Mouse (Mus musculus) CD8-positive naive resting alpha-beta T cell, adult 2 months (primary cell): ENCODE data around the gene Sart1.
"Not testable (repeated sequence)": the region's sequence is repeated elsewhere in the genome, so short reads cannot be mapped to it uniquely, and the experiment has no call there.

Experiments used
- DNase-seq, 2 experiments: peaks; one replicate each; pipeline ENCODE4 v3.0.0; 2022; ENCODE audit warnings: low read depth in 2 of 2, low spot score in 2 of 2

Sart1 gene

DNA sequence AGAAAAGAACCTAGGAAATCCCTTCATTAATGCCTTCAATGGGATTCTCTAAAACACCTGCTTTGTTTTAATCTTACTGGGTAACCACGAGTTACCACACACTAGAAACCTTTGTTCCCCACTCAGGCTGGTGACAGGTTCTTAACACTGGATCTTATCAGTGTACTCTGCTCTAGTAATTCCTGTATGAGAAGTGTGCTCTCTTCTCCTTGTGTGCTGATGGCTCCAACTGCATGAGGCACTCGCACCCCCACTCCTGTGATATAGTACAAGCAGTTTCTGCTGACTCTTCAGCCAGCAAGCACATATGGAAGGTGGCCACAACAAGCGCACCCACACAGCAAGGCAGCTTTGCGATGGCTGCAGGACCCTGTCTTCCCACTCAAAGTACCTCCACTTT is 14.3 kb downstream of the Sart1 start:
- no peak for DNase-seq

- no peak for DNase-seq
These were observed 15.8 kb downstream of the Sart1 start for GRCm38 (mm10) chr19:5372724-5373123.

DNA sequence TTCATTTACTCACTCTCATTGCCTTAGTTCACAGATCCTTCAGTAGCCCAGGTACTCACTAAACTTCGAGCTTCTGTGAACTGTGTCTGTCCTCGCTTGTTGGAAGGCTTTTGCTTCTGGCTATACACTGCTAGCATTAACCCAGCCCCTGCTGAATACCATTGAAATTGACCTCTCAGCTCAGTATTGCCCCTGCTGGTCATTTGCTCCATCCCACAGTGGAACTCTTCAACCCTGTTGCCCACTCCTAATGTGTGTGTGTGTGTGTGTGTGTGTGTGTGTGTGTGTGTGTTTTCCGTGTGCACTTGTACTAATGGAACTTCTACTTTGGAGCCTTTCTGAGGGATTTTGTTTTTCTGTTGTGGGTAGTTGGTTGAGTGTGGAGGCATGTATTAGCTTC is 17.6 kb downstream of the Sart1 start:
- DNase-seq = no peak

DNA sequence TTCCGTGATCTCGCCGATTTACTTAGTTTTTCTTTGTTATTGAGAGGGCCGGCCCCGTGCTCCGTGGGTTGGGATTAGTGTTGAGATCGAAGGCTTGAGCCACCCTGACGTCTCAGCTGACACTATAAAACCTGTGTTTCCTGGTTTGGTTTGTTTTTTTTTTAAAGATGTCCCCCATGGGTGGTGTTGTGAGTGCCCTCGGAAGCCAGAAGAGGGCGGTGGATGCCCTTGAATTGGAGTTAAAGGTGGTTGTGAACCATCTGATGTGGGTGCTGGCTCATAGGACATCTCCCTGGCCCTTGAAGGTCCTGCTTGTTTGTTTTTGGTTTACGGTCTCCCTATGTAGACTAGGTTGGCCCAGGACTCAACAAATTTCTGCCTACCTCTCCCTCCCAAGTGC is 21.0 kb downstream of the Sart1 start:
- DNase-seq = peak in 1 of 2 experiments; percentile 41

DNA sequence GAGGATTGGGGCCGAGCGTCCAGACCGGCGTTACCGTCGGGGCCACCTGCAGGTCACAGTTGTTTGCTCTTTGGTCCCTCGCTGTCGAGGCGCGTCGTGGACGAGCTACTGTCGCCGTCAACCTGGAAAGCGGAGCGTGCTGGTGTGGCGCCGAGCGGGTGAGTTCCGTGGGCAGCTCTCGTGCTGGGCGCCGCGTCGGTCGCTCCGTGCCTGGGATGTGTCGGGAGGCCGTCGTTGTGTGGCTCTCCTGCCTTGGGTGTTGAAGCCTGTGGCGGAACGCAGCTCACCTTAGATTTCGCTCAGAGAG is 21.5 kb downstream of the Sart1 start, which contains the start of gene Banf1:
Gene Banf1, minus strand, starts transcription at position 116 of the 307 bp plus-strand sequence.
- no peak for DNase-seq

DNA sequence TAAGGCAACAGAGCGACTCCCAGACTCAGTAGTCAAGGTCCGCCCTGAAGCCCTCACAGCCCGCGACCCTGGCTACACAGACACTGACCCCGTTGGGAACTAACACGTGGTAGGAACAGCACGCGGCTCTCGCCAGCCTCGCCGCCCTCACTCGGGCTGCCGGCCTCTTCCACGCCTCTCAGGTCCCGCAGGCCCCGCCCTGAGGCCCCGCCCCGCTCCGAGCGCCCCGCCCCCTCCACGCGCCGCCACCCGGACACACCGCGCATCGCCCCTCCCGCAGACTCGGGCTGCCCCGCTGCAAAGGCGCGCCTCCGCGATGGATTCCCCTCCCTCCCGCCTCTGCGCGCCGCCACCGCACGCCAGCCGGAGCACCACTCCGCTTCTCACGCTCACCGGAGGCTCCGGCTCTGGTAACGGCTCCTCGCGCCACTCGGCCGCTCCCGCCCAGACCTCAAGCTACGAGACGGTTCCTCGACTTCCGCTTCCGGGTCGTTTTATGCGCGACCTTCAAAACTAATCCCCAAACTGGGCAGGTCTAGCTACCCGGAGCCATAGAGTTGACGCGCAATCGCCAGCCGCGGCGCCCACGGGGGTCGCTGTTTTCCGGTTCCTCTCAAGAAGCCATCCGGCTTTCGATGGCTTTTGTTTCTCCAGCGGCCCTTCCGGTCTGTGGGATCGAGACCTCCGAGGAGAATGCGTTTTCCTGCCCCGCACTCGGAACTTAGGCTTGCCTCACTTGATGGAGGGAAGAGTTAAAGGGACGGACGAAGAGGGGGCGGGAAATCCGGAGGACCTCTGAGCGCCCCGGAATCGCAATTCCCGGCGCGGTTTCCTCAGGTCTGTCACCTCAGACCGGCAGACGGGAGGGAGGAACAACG is 22.1 kb downstream of the Sart1 start, which contains the start of gene Eif1ad:
Gene Eif1ad, plus strand, starts transcription at position 567 of the 878 bp plus-strand sequence.
- DNase-seq = peak; percentile 91 to 94

- DNase-seq = no peak
These were observed 22.8 kb downstream of the Sart1 start for GRCm38 (mm10) chr19:5365751-5366150.

DNA sequence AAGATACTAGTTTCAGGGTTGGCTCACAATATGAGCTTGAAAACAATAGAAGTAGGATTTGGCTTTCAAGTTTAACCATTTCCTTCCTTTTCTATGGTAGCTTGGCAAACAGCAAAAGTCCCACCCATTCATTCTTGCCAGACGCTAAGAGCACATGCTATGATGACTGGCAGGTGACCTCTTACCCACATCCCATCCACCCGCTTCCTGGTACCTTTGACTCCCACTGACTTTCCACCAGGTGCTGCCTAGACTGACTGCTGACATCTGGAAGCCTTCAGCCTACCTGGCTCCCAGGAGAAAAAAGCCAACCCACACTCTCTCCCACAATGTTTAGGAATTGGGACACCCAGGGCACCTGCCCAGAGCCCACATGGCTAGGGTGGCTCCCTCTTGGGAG is 24.4 kb downstream of the Sart1 start:
- DNase-seq = no peak

GRCm38 (mm10) chr19:5362186-5362585 is 26.3 kb downstream of the Sart1 start:
- no peak for DNase-seq

GRCm38 (mm10) chr19:5356080-5356479 is 32.4 kb downstream of the Sart1 start:
- no peak for DNase-seq

DNA sequence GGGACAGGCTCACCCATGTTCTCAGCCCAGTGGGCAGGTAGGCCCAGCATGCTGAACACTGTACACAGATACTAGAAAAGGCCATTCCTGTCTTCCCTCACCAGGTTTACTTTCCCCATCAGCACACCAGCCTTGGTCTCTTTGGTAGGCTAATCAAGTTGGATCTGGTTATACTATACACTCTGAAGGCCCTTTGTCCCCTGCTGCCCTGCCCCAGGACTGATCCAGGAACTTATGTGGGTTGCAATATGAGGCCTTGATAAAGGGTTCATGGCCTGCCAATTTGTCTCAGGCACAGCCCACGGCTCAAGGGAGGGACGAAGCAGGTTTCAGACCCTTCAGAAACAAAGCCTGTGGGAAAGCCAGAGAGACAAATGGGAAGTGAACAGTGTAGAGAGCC is 34.9 kb downstream of the Sart1 start:
- no peak for DNase-seq

- DNase-seq = not testable (repeated sequence)
These were observed 39.0 kb downstream of the Sart1 start, which contains the start of gene Cst6 for GRCm38 (mm10) chr19:5349502-5349873. TSS of gene Cst6 (minus strand) at chr19:5349574.

- DNase-seq = peak in 1 of 2 experiments; percentile 37
These were observed 39.7 kb downstream of the Sart1 start for GRCm38 (mm10) chr19:5348526-5349501.

DNA sequence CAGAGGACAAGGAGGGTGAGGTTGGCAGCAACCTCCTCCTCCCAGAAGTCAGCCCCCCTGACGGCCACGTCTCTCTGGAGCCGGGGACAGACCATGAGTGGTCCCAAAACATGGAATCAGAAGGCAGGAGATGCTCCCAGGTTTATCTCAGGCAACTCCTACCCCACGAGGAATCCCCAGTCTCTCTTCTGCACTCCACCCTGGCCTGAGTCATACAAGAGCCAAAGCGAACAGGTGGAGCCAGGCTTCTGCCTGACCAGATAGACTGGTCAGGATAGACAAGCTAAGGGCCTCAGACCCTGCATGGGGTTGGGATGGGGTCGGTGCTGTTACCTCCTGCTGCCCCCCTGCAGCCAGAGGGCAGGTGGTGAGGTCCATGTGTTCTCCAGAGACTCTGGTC is 40.4 kb downstream of the Sart1 start:
- no peak for DNase-seq

GRCm38 (mm10) chr19:5345297-5346131 is 43.0 kb downstream of the Sart1 start:
- no peak for DNase-seq

GRCm38 (mm10) chr19:5341360-5341759 is 47.1 kb downstream of the Sart1 start:
- no peak for DNase-seq

DNA sequence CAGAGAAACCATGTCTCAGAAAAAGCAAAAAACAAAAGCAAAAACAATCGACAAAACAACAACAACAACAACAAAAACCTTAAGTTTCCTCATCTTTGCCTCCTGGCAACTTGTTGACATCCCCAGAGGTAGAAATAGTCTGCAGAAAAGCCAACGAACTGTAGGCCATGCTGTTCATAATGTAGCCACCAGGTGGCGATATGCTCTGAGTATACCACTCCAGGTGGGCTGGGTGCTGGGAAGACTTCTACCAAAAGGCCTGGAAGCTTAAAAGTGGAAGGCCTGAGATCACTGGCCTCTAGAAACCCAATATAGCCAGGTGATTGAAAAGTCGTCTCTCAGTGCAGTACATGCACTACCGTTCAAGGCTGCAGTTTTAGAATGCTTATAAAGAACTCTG is 50.5 kb downstream of the Sart1 start:
- peak; percentile 66 to 76 for DNase-seq

DNA sequence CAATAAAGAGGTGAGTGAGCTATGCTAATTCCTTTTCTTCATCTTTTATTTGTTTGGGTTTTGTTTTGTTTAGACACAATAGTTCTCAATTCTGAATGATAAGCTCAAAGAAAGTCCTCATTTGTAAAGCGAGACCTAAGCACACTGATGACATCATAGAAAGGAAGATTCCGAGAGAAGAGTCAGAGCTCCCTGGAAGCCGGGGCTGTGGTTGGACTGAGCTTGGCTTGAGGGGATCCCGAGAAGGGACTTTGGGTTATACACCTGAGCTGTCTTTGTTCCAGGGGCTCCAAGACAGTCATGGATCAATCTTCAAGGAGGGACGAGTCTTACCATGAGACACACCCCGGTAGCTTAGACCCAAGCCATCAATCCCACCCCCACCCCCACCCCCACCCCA is 53.1 kb downstream of the Sart1 start, which contains the start of gene Catsper1:
Gene Catsper1, plus strand, starts transcription at position 301 of the 400 bp plus-strand sequence.
- no peak for DNase-seq

- DNase-seq = no peak
These were observed 53.8 kb downstream of the Sart1 start for GRCm38 (mm10) chr19:5334741-5335140.

DNA sequence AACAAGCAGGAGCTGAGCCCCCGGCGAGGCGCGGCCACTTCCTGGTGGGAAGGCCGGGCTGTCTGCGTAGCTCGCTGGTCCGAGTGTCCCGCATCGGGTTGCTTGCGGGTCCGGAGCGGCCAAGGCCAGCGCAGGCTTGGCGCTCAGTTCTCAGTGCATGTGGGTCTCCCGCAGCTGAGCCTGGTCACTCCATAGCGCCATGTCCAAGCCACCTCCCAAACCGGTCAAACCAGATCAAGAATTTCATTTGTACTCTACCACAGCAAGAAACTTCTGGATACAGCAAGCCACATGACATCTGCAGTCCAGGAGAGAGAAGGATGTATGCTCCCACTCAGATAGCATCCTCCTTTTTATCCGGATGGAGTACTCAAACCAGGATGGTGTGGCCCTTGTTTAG is 60.5 kb downstream of the Sart1 start:
- no peak for DNase-seq
